Mouse (Mus musculus) mature B cell (primary cell): ENCODE measurements around the gene Pbx3.

Source experiments
- in situ Hi-C: fragments of 300-500 bp; cut with MboI; formaldehyde crosslinking; loops from 2 replicates; pipeline ENCODE4 v1.14.3; 2019

Gene Pbx3

GRCm38 (mm10) chr2:34146431-34146830 is 226.5 kb downstream of the Pbx3 start:
- in situ Hi-C loops, result no loop called here

- in situ Hi-C loops, result no loop called here
These were observed 233.3 kb downstream of the Pbx3 start for GRCm38 (mm10) chr2:34139470-34140158.

- in situ Hi-C loops, result no loop called here
These were observed 237.6 kb downstream of the Pbx3 start for GRCm38 (mm10) chr2:34135316-34135715.

- in situ Hi-C loops, result no loop called here
These were observed 240.2 kb downstream of the Pbx3 start for GRCm38 (mm10) chr2:34132751-34133150.

GRCm38 (mm10) chr2:34129674-34130267 is 243.2 kb downstream of the Pbx3 start:
- in situ Hi-C loops, result no loop called here

GRCm38 (mm10) chr2:34127871-34128270 is 245.1 kb downstream of the Pbx3 start:
- in situ Hi-C loops, result no loop called here

- in situ Hi-C loops, result no loop called here
These were observed 249.0 kb downstream of the Pbx3 start for GRCm38 (mm10) chr2:34123896-34124295.
